In genomic region chr11:4216248-4217000, GRCm38 (mm10) we compare ENCODE assay signal across 10 mouse cellular contexts. TPM values are rescaled to one million over a fixed set of nuclear protein-coding genes. Genes with fewer than 3 reads are reported as not detected.
DNase-seq lines count a peak whose midpoint lies in the region; ATAC-seq lines count a peak whose summit lies in the region.
"Had no signal": no experiment of that assay in that cellular context is flagged by ENCODE, and none has a peak within 500 bp of the region (broad histone marks: within the 10 kb centered on the region; RNA-seq: fewer than 3 reads in every experiment).

No protein-coding gene starts in this region.

- H3K27ac ChIP-seq in kidney, embryonic 15.5 days: peak overlapping the region; percentile 16; the same call in 1 of the 2 replicates
- H3K27ac ChIP-seq in stomach, embryonic 14.5 days (ENCODE audit: low read length): peak overlapping the region; percentile 1; the same call in 1 of the 2 replicates
- H3K27ac ChIP-seq in hindbrain, embryonic 12.5 days: no peak overlapping the region
- H3K27ac ChIP-seq in forebrain, embryonic 15.5 days (replicated peaks): no peak overlapping the region
- H3K27ac ChIP-seq: liver, embryonic 15.5 days had no signal

- 76% methylated on average over 9 of the region's 9 CpGs for WGBS in kidney, embryonic 15.5 days
- WGBS in stomach, embryonic 14.5 days: 77% methylated on average over 9 of the region's 9 CpGs
- 84% methylated on average over 9 of the region's 9 CpGs for WGBS in hindbrain, embryonic 12.5 days
- WGBS in forebrain, embryonic 15.5 days: 79% methylated on average over 9 of the region's 9 CpGs

- H3K36me3 ChIP-seq in kidney, embryonic 15.5 days: peaks cover 42% of the 10 kb centered on the region
- peaks cover 19% of the 10 kb centered on the region for H3K36me3 ChIP-seq in stomach, embryonic 14.5 days (ENCODE audit: control insufficient read depth, insufficient read depth, low read length)
- H3K36me3 ChIP-seq in hindbrain, embryonic 12.5 days: peaks cover 27% of the 10 kb centered on the region
- peaks cover 8% of the 10 kb centered on the region for H3K36me3 ChIP-seq in forebrain, embryonic 15.5 days

- peaks cover 15% of the 10 kb centered on the region for H3K27me3 ChIP-seq in kidney, embryonic 15.5 days
- no peaks in the 10 kb centered on the region for H3K27me3 ChIP-seq in stomach, embryonic 14.5 days (ENCODE audit: control insufficient read depth, insufficient read depth, low read length)
- peaks cover 25% of the 10 kb centered on the region for H3K27me3 ChIP-seq in hindbrain, embryonic 12.5 days
- H3K27me3 ChIP-seq in forebrain, embryonic 15.5 days: peaks cover 24% of the 10 kb centered on the region

- H3K9ac ChIP-seq in kidney, embryonic 15.5 days: no peak overlapping the region
- H3K9ac ChIP-seq in stomach, embryonic 14.5 days (replicated peaks; ENCODE audit: low read depth, low read length): no peak overlapping the region
- H3K9ac ChIP-seq in hindbrain, embryonic 12.5 days: no peak overlapping the region
- H3K9ac ChIP-seq in forebrain, embryonic 15.5 days (replicated peaks): no peak overlapping the region
- H3K9ac ChIP-seq: liver, embryonic 15.5 days had no signal

- no peak overlapping the region for H3K4me3 ChIP-seq in kidney, embryonic 15.5 days (replicated peaks)
- H3K4me3 ChIP-seq in stomach, embryonic 14.5 days (ENCODE audit: low read depth, low read length): no peak overlapping the region
- H3K4me3 ChIP-seq in hindbrain, embryonic 12.5 days: no peak overlapping the region
- no peak overlapping the region for H3K4me3 ChIP-seq in forebrain, embryonic 15.5 days
- H3K4me3 ChIP-seq: erythroblast, embryonic 14.5 days; liver, embryonic 15.5 days had no signal

- H3K9me3 ChIP-seq in kidney, embryonic 15.5 days (replicated peaks): no peaks in the 10 kb centered on the region
- H3K9me3 ChIP-seq in stomach, embryonic 14.5 days (ENCODE audit: control insufficient read depth, low read depth, low read length): no peaks in the 10 kb centered on the region
- no peaks in the 10 kb centered on the region for H3K9me3 ChIP-seq in hindbrain, embryonic 12.5 days (replicated peaks)
- H3K9me3 ChIP-seq in forebrain, embryonic 15.5 days: no peaks in the 10 kb centered on the region
- H3K9me3 ChIP-seq: liver, embryonic 15.5 days had no signal

- H3K4me1 ChIP-seq in kidney, embryonic 15.5 days: peaks cover 23% of the 10 kb centered on the region
- H3K4me1 ChIP-seq in stomach, embryonic 14.5 days (ENCODE audit: control insufficient read depth, insufficient read depth, low read length): peaks cover 9% of the 10 kb centered on the region; the same call in 1 of the 2 replicates
- peaks cover 4% of the 10 kb centered on the region; the same call in 1 of the 2 replicates for H3K4me1 ChIP-seq in hindbrain, embryonic 12.5 days
- H3K4me1 ChIP-seq in forebrain, embryonic 15.5 days: peaks cover 8% of the 10 kb centered on the region

- H3K4me2 ChIP-seq in kidney, embryonic 15.5 days: no peak overlapping the region
- no peak overlapping the region for H3K4me2 ChIP-seq in stomach, embryonic 14.5 days (replicated peaks; ENCODE audit: low read depth, low read length)
- no peak overlapping the region for H3K4me2 ChIP-seq in hindbrain, embryonic 12.5 days (replicated peaks)
- no peak overlapping the region for H3K4me2 ChIP-seq in forebrain, embryonic 15.5 days (replicated peaks)

- peak; percentile 18 to 24 for DNase-seq in left cerebral cortex, postnatal 36 days (ENCODE audit: low spot score in 2 of 2)
- no peak for DNase-seq in left cerebral cortex, adult 8-10 months (ENCODE audit: low spot score in 2 of 2)
- DNase-seq in heart, adult 8-10 months (ENCODE audit: low spot score): peak; percentile 89
- no peak for DNase-seq in B cell, adult 2 months

- intact Hi-C loops in left cerebral cortex, postnatal 36 days (cut with DNase I): no loop called here

- ATAC-seq in kidney, embryonic 15.5 days (replicated peaks; ENCODE audit: low FRiP score): no peak
- no peak for ATAC-seq in stomach, embryonic 14.5 days (ENCODE audit: insufficient number of reproducible peaks, insufficient read depth, low FRiP score, low read depth)
- no peak for ATAC-seq in hindbrain, embryonic 12.5 days (ENCODE audit: low FRiP score)
- ATAC-seq in forebrain, embryonic 15.5 days (replicated peaks): no peak

RNA-seq across cellular contexts. Expression of gene Castor1, which starts 1.6 kb away (rescaled TPM):
- 1 to 10 TPM; 4.3 to 5.3 TPM for total RNA-seq in left cerebral cortex, postnatal 36 days (2021)
- total RNA-seq in left cerebral cortex, adult 8-10 months (2022): 1 to 10 TPM; 3.1 to 5.9 (median 4.4) TPM
- 1 to 10 TPM; 3.5 to 6.9 (median 4.8) TPM for total RNA-seq in heart, adult 8-10 months (2022)
- polyA plus RNA-seq in kidney, embryonic 15.5 days (2015; fragmentation: Nextera tagmentation; extraction: Ambion mirVana): 6.0 and 6.5 TPM in 2 replicates
- polyA plus RNA-seq in stomach, embryonic 14.5 days (2014; fragmentation: Nextera tagmentation; extraction: Ambion mirVana): 2.6 and 3.3 TPM in 2 replicates
- 3.1 and 3.6 TPM in 2 replicates for polyA plus RNA-seq in hindbrain, embryonic 12.5 days (2016; fragmentation: Nextera tagmentation; extraction: Ambion mirVana)
- 1.4 and 1.5 TPM in 2 replicates for polyA plus RNA-seq in forebrain, embryonic 15.5 days (2015; fragmentation: Nextera tagmentation; extraction: Ambion mirVana)

RNA-seq across cellular contexts. Expression of gene Osm, which starts 19.8 kb away (rescaled TPM):
- not detected for total RNA-seq in left cerebral cortex, postnatal 36 days (2021)
- under 1 TPM in 2 of 4 experiments, not detected in 2; 0.53 to 0.55 TPM for total RNA-seq in left cerebral cortex, adult 8-10 months (2022)
- total RNA-seq in heart, adult 8-10 months (2022): 1 to 10 TPM in 1 of 4 experiments, not detected in 3; 1.6 TPM
- polyA plus RNA-seq in kidney, embryonic 15.5 days (2015; fragmentation: Nextera tagmentation; extraction: Ambion mirVana): not detected in 2 replicates
- polyA plus RNA-seq in stomach, embryonic 14.5 days (2014; fragmentation: Nextera tagmentation; extraction: Ambion mirVana): 0.18 TPM in 1 of 2 replicates, not detected in the other
- polyA plus RNA-seq in hindbrain, embryonic 12.5 days (2016; fragmentation: Nextera tagmentation; extraction: Ambion mirVana): not detected in 2 replicates
- polyA plus RNA-seq in forebrain, embryonic 15.5 days (2015; fragmentation: Nextera tagmentation; extraction: Ambion mirVana): not detected in 2 replicates

RNA-seq across cellular contexts. Expression of gene Tbc1d10a, which starts 29.8 kb away (rescaled TPM):
- total RNA-seq in left cerebral cortex, postnatal 36 days (2021): 10 to 100 TPM; 32.7 to 36.2 TPM
- 10 to 100 TPM; 24.1 to 33.2 (median 28.3) TPM for total RNA-seq in left cerebral cortex, adult 8-10 months (2022)
- total RNA-seq in heart, adult 8-10 months (2022): 1 to 10 TPM; 7.6 to 9.2 (median 8.2) TPM
- polyA plus RNA-seq in kidney, embryonic 15.5 days (2015; fragmentation: Nextera tagmentation; extraction: Ambion mirVana): 43.9 and 44.5 TPM in 2 replicates
- polyA plus RNA-seq in stomach, embryonic 14.5 days (2014; fragmentation: Nextera tagmentation; extraction: Ambion mirVana): 17.2 and 19.3 TPM in 2 replicates
- 28.5 and 29.2 TPM in 2 replicates for polyA plus RNA-seq in hindbrain, embryonic 12.5 days (2016; fragmentation: Nextera tagmentation; extraction: Ambion mirVana)
- 30.2 and 31.1 TPM in 2 replicates for polyA plus RNA-seq in forebrain, embryonic 15.5 days (2015; fragmentation: Nextera tagmentation; extraction: Ambion mirVana)

RNA-seq across cellular contexts. Expression of gene Lif, which starts 40.9 kb away (rescaled TPM):
- total RNA-seq in left cerebral cortex, postnatal 36 days (2021): under 1 TPM; 0.48 to 0.79 TPM
- 1 to 10 TPM in 1 of 4 experiments, under 1 TPM in 3; 0.66 to 1.3 (median 0.94) TPM for total RNA-seq in left cerebral cortex, adult 8-10 months (2022)
- total RNA-seq in heart, adult 8-10 months (2022): 1 to 10 TPM in 1 of 4 experiments, under 1 TPM in 3; 0.19 to 1.3 (median 0.38) TPM
- polyA plus RNA-seq in kidney, embryonic 15.5 days (2015; fragmentation: Nextera tagmentation; extraction: Ambion mirVana): 0.08 and 0.22 TPM in 2 replicates
- polyA plus RNA-seq in stomach, embryonic 14.5 days (2014; fragmentation: Nextera tagmentation; extraction: Ambion mirVana): 0.30 and 0.32 TPM in 2 replicates
- polyA plus RNA-seq in hindbrain, embryonic 12.5 days (2016; fragmentation: Nextera tagmentation; extraction: Ambion mirVana): not detected in 2 replicates
- not detected in 2 replicates for polyA plus RNA-seq in forebrain, embryonic 15.5 days (2015; fragmentation: Nextera tagmentation; extraction: Ambion mirVana)
- polyA plus RNA-seq: erythroblast, embryonic 14.5 days; liver, embryonic 15.5 days had no signal

RNA-seq across cellular contexts. Expression of gene Sf3a1, which starts 56.3 kb away (rescaled TPM):
- total RNA-seq in left cerebral cortex, postnatal 36 days (2021): 10 to 100 TPM; 61.3 to 65.3 TPM
- 10 to 100 TPM; 57.1 to 70.2 (median 61.6) TPM for total RNA-seq in left cerebral cortex, adult 8-10 months (2022)
- 10 to 100 TPM; 25.8 to 34.5 (median 30.4) TPM for total RNA-seq in heart, adult 8-10 months (2022)
- polyA plus RNA-seq in kidney, embryonic 15.5 days (2015; fragmentation: Nextera tagmentation; extraction: Ambion mirVana): 57.8 and 61.7 TPM in 2 replicates
- 55.3 and 59.2 TPM in 2 replicates for polyA plus RNA-seq in stomach, embryonic 14.5 days (2014; fragmentation: Nextera tagmentation; extraction: Ambion mirVana)
- polyA plus RNA-seq in hindbrain, embryonic 12.5 days (2016; fragmentation: Nextera tagmentation; extraction: Ambion mirVana): 72.0 and 77.6 TPM in 2 replicates
- 51.9 and 55.0 TPM in 2 replicates for polyA plus RNA-seq in forebrain, embryonic 15.5 days (2015; fragmentation: Nextera tagmentation; extraction: Ambion mirVana)

Comparison
In these comparisons a context has a peak if more than half of its experiments do, and no peak if none do; other contexts are left out.
1. DNase-seq: peak in left cerebral cortex, postnatal 36 days (2 of 2) and heart, adult 8-10 months (single experiment); none in left cerebral cortex, adult 8-10 months (0 of 2) and B cell, adult 2 months (0 of 2).
2. H3K27ac ChIP-seq: peak in kidney, embryonic 15.5 days (single experiment) and stomach, embryonic 14.5 days (single experiment); none in hindbrain, embryonic 12.5 days (single experiment) and forebrain, embryonic 15.5 days (single experiment).